Mouse (Mus musculus): Measurements from ENCODE around the gene Mink1. TPM values are rescaled to one million over a fixed set of nuclear protein-coding genes. Genes with fewer than 3 reads are reported as not detected.
"Not testable (repeated sequence)": the region's sequence is repeated elsewhere in the genome, so short reads cannot be mapped to it uniquely, and the experiment has no call there.

Gene Mink1
- polyA plus RNA-seq (2012; rRNA removed), result 94.3 and 99.5 TPM in 2 replicates

- TF ChIP-seq POLR2A (IDR thresholded peaks at IDR 0.05; ENCODE audit: borderline replicate concordance, extremely low read depth, insufficient read depth, insufficient read length, poor library complexity, severe bottlenecking) (peak; percentile 89), CTCF (IDR thresholded peaks at IDR 0.05; ENCODE audit: borderline replicate concordance, extremely low read depth, insufficient read depth, insufficient read length) (no peak)
- peak; percentile 96 for DNase-seq (ENCODE audit: low read depth)
Measured at GRCm38 (mm10) chr11:70562287-70562994, at the start of gene Mink1. Gene Mink1, plus strand, starts transcription at chr11:70562881.

GRCm38 (mm10) chr11:70513520-70513919 is 49.2 kb upstream of the Mink1 start:
- no peak for TF ChIP-seq POLR2A (IDR thresholded peaks at IDR 0.05; ENCODE audit: borderline replicate concordance, extremely low read depth, insufficient read depth, insufficient read length, poor library complexity, severe bottlenecking)
- no peak for TF ChIP-seq CTCF (IDR thresholded peaks at IDR 0.05; ENCODE audit: borderline replicate concordance, extremely low read depth, insufficient read depth, insufficient read length)
- no peak for DNase-seq (ENCODE audit: low read depth)

GRCm38 (mm10) chr11:70514288-70514687 is 48.4 kb upstream of the Mink1 start, which contains the start of gene Vmo1:
Gene Vmo1, minus strand, starts transcription at chr11:70514616.
- TF ChIP-seq CTCF (IDR thresholded peaks at IDR 0.05; ENCODE audit: borderline replicate concordance, extremely low read depth, insufficient read depth, insufficient read length) (no peak), POLR2A (IDR thresholded peaks at IDR 0.05; ENCODE audit: borderline replicate concordance, extremely low read depth, insufficient read depth, insufficient read length, poor library complexity, severe bottlenecking) (no peak)
- no peak for DNase-seq (ENCODE audit: low read depth)

DNA sequence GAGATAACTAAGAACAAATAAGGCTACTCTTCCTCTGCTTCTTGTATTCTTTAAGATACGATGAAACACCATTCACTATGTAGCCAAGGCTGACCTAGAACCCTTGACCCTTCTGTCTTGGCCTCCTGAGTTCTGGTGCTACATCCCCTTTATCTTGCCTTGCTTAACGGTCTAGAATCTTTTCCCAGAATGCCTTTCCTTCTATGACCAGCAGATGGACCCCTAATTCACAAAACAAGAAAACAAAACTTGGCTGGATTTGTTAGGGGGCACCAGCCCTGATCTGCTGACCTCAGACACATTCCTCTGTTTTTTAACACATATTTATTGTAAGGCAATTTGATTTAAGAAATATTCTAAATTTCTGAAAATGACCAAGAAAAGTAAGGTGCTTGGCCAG is 46.3 kb upstream of the Mink1 start:
- DNase-seq (ENCODE audit: low read depth), result peak; percentile 77
- TF ChIP-seq CTCF (IDR thresholded peaks at IDR 0.05; ENCODE audit: borderline replicate concordance, extremely low read depth, insufficient read depth, insufficient read length) (peak; percentile 51; the same call in 1 of the 2 replicates), POLR2A (IDR thresholded peaks at IDR 0.05; ENCODE audit: borderline replicate concordance, extremely low read depth, insufficient read depth, insufficient read length, poor library complexity, severe bottlenecking) (no peak)

GRCm38 (mm10) chr11:70518436-70518835 is 44.2 kb upstream of the Mink1 start:
- no peak for TF ChIP-seq POLR2A (IDR thresholded peaks at IDR 0.05; ENCODE audit: borderline replicate concordance, extremely low read depth, insufficient read depth, insufficient read length, poor library complexity, severe bottlenecking)
- TF ChIP-seq CTCF (IDR thresholded peaks at IDR 0.05; ENCODE audit: borderline replicate concordance, extremely low read depth, insufficient read depth, insufficient read length), result no peak
- DNase-seq (ENCODE audit: low read depth), result no peak

- no peak for DNase-seq (ENCODE audit: low read depth)
- TF ChIP-seq CTCF (IDR thresholded peaks at IDR 0.05; ENCODE audit: borderline replicate concordance, extremely low read depth, insufficient read depth, insufficient read length), result no peak
- no peak for TF ChIP-seq POLR2A (IDR thresholded peaks at IDR 0.05; ENCODE audit: borderline replicate concordance, extremely low read depth, insufficient read depth, insufficient read length, poor library complexity, severe bottlenecking)
Measured at GRCm38 (mm10) chr11:70518923-70519322, 43.8 kb upstream of the Mink1 start, which contains the start of gene Gltpd2. Gene Gltpd2, plus strand, starts transcription at chr11:70519196.

DNA sequence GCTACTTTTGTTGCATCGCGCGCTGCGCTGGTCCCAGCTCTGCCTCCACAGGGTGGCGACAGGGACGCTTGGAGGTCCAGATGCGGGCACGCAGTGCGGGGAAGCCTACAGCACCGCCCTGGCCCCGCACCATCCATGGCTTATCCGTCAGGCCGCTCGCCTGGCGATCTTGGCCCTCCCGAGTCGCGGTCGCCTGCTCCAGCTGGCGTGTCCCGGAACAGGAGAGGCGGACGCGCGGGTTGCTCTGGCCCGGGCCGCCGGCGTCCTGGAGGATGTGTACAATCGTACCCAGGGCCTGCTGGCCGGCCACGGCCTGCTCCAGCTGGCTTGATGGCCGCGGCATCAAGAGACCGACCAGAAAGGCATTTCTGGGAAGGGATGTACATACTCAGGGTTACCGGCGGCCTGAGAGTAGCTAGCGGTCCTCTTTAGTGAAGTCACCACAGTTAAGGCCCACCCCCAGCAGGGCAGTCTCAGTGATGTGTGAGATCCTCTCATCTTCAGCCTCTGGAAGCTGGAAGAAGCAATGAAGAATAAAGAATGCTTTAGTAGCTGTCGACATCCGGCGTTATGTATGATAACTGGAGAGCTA is 42.4 kb upstream of the Mink1 start:
- DNase-seq (ENCODE audit: low read depth), result peak; percentile 29
- TF ChIP-seq POLR2A (IDR thresholded peaks at IDR 0.05; ENCODE audit: borderline replicate concordance, extremely low read depth, insufficient read depth, insufficient read length, poor library complexity, severe bottlenecking), result no peak
- TF ChIP-seq CTCF (IDR thresholded peaks at IDR 0.05; ENCODE audit: borderline replicate concordance, extremely low read depth, insufficient read depth, insufficient read length), result peak; percentile 15; the same call in 1 of the 2 replicates

DNA sequence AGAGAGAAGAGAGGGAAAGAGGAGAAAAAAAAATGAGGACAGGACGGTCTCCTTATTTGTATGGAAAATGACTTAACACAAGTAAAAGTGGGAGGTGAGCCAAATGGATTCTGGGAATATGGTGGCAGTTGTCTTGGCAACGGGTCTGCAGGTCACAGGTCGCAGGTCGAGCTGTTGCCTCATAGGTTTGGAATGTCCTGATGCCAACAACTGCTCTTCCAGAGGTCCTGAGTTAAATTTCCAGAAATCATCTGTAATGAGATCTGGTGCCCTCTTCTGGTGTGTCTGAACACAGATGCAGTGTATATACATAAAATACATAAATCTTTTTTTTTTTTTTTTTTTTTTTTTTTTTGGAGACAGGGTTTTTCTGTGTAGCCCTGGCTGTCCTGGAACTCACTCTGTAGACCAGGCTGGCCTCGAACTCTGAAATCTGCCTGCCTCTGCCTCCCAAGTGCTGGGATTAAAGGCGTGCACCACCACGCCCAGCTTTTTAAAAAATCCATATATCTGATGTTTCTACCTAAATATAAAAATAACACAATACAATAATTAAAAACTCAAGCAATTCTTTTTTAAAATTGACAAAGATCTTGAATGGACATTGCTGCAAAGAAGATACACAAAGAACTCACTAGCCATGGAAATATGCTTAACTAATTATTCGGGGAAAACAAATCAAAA is 39.2 kb upstream of the Mink1 start:
- not testable (repeated sequence) for DNase-seq (ENCODE audit: low read depth)

DNA sequence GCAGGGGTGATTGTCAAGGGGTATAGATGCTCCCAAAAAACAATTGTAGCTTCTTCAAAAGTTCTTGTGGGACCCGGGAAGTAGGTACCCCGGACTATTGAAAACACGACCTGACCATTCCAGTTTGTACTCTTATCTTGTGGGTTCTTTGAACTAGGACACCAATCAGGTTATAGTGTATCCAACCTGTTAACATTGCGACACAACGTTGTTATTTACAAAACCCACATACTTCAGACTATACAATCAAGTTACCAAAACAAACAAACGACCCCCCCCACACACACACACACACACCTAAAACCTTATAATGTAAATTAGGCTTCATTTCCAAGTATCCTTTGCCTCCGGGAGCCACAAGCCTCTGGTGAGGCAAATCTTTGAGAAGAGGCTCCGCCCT is 37.9 kb upstream of the Mink1 start:
- TF ChIP-seq CTCF (IDR thresholded peaks at IDR 0.05; ENCODE audit: borderline replicate concordance, extremely low read depth, insufficient read depth, insufficient read length) (no peak), POLR2A (IDR thresholded peaks at IDR 0.05; ENCODE audit: borderline replicate concordance, extremely low read depth, insufficient read depth, insufficient read length, poor library complexity, severe bottlenecking) (no peak)
- DNase-seq (ENCODE audit: low read depth), result no peak

GRCm38 (mm10) chr11:70525184-70525678 is 37.5 kb upstream of the Mink1 start, which contains the start of gene Psmb6:
Gene Psmb6, plus strand, starts transcription at chr11:70525367.
- TF ChIP-seq POLR2A (IDR thresholded peaks at IDR 0.05; ENCODE audit: borderline replicate concordance, extremely low read depth, insufficient read depth, insufficient read length, poor library complexity, severe bottlenecking) (peak; percentile 82; the same call in 1 of the 2 replicates), CTCF (IDR thresholded peaks at IDR 0.05; ENCODE audit: borderline replicate concordance, extremely low read depth, insufficient read depth, insufficient read length) (no peak)
- DNase-seq (ENCODE audit: low read depth), result peak; percentile 99

- TF ChIP-seq CTCF (IDR thresholded peaks at IDR 0.05; ENCODE audit: borderline replicate concordance, extremely low read depth, insufficient read depth, insufficient read length), result no peak
- no peak for TF ChIP-seq POLR2A (IDR thresholded peaks at IDR 0.05; ENCODE audit: borderline replicate concordance, extremely low read depth, insufficient read depth, insufficient read length, poor library complexity, severe bottlenecking)
- DNase-seq (ENCODE audit: low read depth), result no peak
Measured at GRCm38 (mm10) chr11:70525726-70526125, 37.0 kb upstream of the Mink1 start.
